In the genomic region with DNA sequence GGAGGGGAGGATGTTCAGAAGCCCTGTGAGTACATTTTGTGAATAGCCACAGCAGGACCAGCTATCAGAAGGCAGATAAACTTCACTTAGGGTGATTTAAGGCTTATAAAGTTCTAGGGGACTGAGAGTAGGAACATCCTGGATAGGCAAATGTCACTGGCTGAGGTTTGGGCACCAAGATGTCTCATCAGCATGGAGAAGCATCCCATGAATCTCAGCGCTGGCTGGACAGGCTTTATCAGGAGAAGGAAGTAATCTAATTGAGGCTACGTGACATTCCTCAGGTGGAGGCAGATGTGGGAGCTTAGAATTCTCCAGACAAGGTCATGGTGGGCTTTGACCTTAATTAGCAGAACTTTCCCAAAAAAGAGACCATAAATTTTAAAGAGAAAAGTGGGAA, we compare ENCODE assay signal across 21 mouse cellular contexts. TPM values are rescaled to one million over a fixed set of nuclear protein-coding genes. Genes with fewer than 3 reads are reported as not detected.
DNase-seq lines count a peak whose midpoint lies in the region; TF ChIP-seq lines count a peak whose summit lies in the region.
"Had no signal": no experiment of that assay in that cellular context is flagged by ENCODE, and none has a peak within 500 bp of the region (broad histone marks: within the 10 kb centered on the region; RNA-seq: fewer than 3 reads in every experiment).

No protein-coding gene starts in this region.

- no peak for TF ChIP-seq POLR2A in heart, adult 2 months (IDR thresholded peaks at IDR 0.05; ENCODE audit: insufficient read depth, low read depth, low read length)

- H3K4me1 ChIP-seq in heart, embryonic 10.5 days, result peaks cover 8% of the 10 kb centered on the region
- H3K4me1 ChIP-seq in heart, adult 2 months (ENCODE audit: control insufficient read depth, insufficient read depth, low read length), result no peaks in the 10 kb centered on the region; the same call in 1 of the 2 replicates

- DNase-seq in heart, adult 11 months, result peak; percentile 58
- no peak for DNase-seq in heart, postnatal 4 days
- peak; percentile 61 for DNase-seq in heart, embryonic 10.5 days (ENCODE audit: low spot score)
- no peak for DNase-seq in heart, adult 2 months
- DNase-seq: adrenal gland, adult 2 months; adrenal gland, adult 8-10 months; adrenal gland, postnatal 10 days; adrenal gland, postnatal 14 days; adrenal gland, postnatal 25 days; adrenal gland, postnatal 36 days; B cell, adult 2 months; cerebellum, adult 11 months; cerebellum, adult 11-12 months; cerebellum, adult 18-20 months had no signal

- no peak overlapping the region for H3K27ac ChIP-seq in heart, embryonic 10.5 days
- no peak overlapping the region for H3K27ac ChIP-seq in heart, adult 2 months

- WGBS in heart, embryonic 10.5 days, result 30% methylated on average over 2 of the region's 2 CpGs
- 41% methylated on average over 2 of the region's 2 CpGs for WGBS in heart, adult 2 months

- peaks cover 6% of the 10 kb centered on the region; the same call in 1 of the 2 replicates for H3K27me3 ChIP-seq in heart, embryonic 10.5 days (ENCODE audit: insufficient read depth, poor library complexity, severe bottlenecking)
- H3K27me3 ChIP-seq in heart, adult 2 months (ENCODE audit: control insufficient read depth, insufficient read depth, low read length), result no peaks in the 10 kb centered on the region; the same call in 1 of the 2 replicates
- H3K27me3 ChIP-seq: CH12.LX had no signal

- no peak overlapping the region for H3K9ac ChIP-seq in heart, adult 2 months (ENCODE audit: low read depth, low read length)

- TF ChIP-seq EP300 in heart, adult 2 months (IDR thresholded peaks at IDR 0.05; ENCODE audit: insufficient read depth, low read depth, low read length), result no peak

- H3K4me3 ChIP-seq in heart, embryonic 10.5 days, result no peak overlapping the region
- H3K4me3 ChIP-seq in heart, adult 2 months, result no peak overlapping the region

- intact Hi-C loops in heart, adult 2 months (cut with DNase I), result no loop called here

- H3K79me2 ChIP-seq in heart, adult 2 months (replicated peaks; ENCODE audit: control insufficient read depth, insufficient read depth, low read length), result no peaks in the 10 kb centered on the region

- H3K36me3 ChIP-seq in heart, embryonic 10.5 days, result no peaks in the 10 kb centered on the region
- H3K36me3 ChIP-seq in heart, adult 2 months (ENCODE audit: control insufficient read depth, insufficient read depth, low read length), result no peaks in the 10 kb centered on the region
- H3K36me3 ChIP-seq: G1E had no signal

- no peaks in the 10 kb centered on the region for H3K9me3 ChIP-seq in heart, embryonic 10.5 days
- H3K9me3 ChIP-seq: G1E had no signal

- TF ChIP-seq CTCF in heart, adult 2 months (IDR thresholded peaks at IDR 0.05), result no peak

RNA-seq across cellular contexts. Expression of gene Enthd1, which starts 8.9 kb away (rescaled TPM):
- total RNA-seq in heart, postnatal 4 days (2021), result not detected
- polyA plus RNA-seq in heart, embryonic 10.5 days (2016; fragmentation: Nextera tagmentation; extraction: Ambion mirVana), result not detected in 2 replicates
- total RNA-seq in heart, adult 2 months (2021), result not detected
- polyA plus RNA-seq in heart, adult 2 months (2012; rRNA removed), result not detected in 2 replicates
- total RNA-seq: adrenal gland, adult 18-20 months; adrenal gland, adult 2 months; adrenal gland, adult 8-10 months; adrenal gland, postnatal 10 days; adrenal gland, postnatal 14 days; adrenal gland, postnatal 25 days; adrenal gland, postnatal 36 days; adrenal gland, postnatal 4 days; CH12.LX; MEL had no signal
- polyA plus RNA-seq: adrenal gland, adult 2 months; brain, embryonic 14.5 days; G1E; Patski had no signal

RNA-seq across cellular contexts. Expression of gene Grap2, which starts 16.4 kb away (rescaled TPM):
- total RNA-seq in heart, postnatal 4 days (2021), result 1 to 10 TPM in 1 of 2 experiments, under 1 TPM in 1; 0.62 to 1.2 TPM
- 4.9 and 5.0 TPM in 2 replicates for polyA plus RNA-seq in heart, embryonic 10.5 days (2016; fragmentation: Nextera tagmentation; extraction: Ambion mirVana)
- 1 to 10 TPM in 1 of 2 experiments, under 1 TPM in 1; 0.47 to 1.6 TPM for total RNA-seq in heart, adult 2 months (2021)
- 0.64 and 1.3 TPM in 2 replicates for polyA plus RNA-seq in heart, adult 2 months (2012; rRNA removed)
- polyA plus RNA-seq: Patski had no signal

Comparison
In these comparisons a context has a peak if more than half of its experiments do, and no peak if none do; other contexts are left out.
1. DNase-seq: peak in heart, adult 11 months (single experiment) and heart, embryonic 10.5 days (single experiment); none in heart, postnatal 4 days (single experiment) and heart, adult 2 months (0 of 2).